Mouse (Mus musculus) midbrain, embryonic 14.5 days (tissue): Measurements from ENCODE around the gene Prn. TPM values are rescaled to one million over a fixed set of nuclear protein-coding genes. Genes with fewer than 3 reads are reported as not detected.

Source experiments
- ATAC-seq: fragments of 200-750 bp; cut with Nextera tagmentation; 2 replicates; pipeline ENCODE4 v1.8.0; 2017; ENCODE audit warnings: moderate number of reproducible peaks, moderate library complexity; ENCODE audit not compliant: low FRiP score, low TSS enrichment
- DNase-seq: peaks from one replicate; pipeline ENCODE4 v3.0.0-alpha.2; 2015
- H3K27ac ChIP-seq: fragments of 300-500 bp; sonication (generic); replicated peaks from 2 replicates; pipeline ENCODE4 v1.5.1; 2014; ENCODE audit warnings: mild to moderate bottlenecking, low read depth, low read length, moderate library complexity
- H3K27me3 ChIP-seq: fragments of 300-500 bp; sonication (generic); 2 replicates; pipeline ENCODE4 v1.6.1; 2014; ENCODE audit warnings: low read length, control low read depth, mixed read lengths; ENCODE audit not compliant: control insufficient read depth, insufficient read depth
- H3K36me3 ChIP-seq: fragments of 300-500 bp; sonication (generic); 2 replicates; pipeline ENCODE4 v1.6.1; 2014; ENCODE audit warnings: low read length, control low read depth; ENCODE audit not compliant: control insufficient read depth, insufficient read depth
- H3K4me1 ChIP-seq: fragments of 300-500 bp; sonication (generic); 2 replicates; pipeline ENCODE4 v1.6.1; 2014; ENCODE audit warnings: mild to moderate bottlenecking, antibody characterized with exemption, low read length, control low read depth; ENCODE audit not compliant: control insufficient read depth, insufficient read depth
- H3K4me2 ChIP-seq: fragments of 300-500 bp; sonication (generic); 2 replicates; pipeline ENCODE4 v1.6.1; 2014; ENCODE audit warnings: mild to moderate bottlenecking, low read length, moderate library complexity
- H3K4me3 ChIP-seq: fragments of 300-500 bp; sonication (generic); replicated peaks from 2 replicates; pipeline ENCODE4 v1.5.1; 2014; ENCODE audit warnings: low read depth, low read length
- H3K9ac ChIP-seq: fragments of 300-500 bp; sonication (generic); replicated peaks from 2 replicates; pipeline ENCODE4 v1.6.1; 2014; ENCODE audit warnings: mild to moderate bottlenecking, low read length, moderate library complexity
- H3K9me3 ChIP-seq: fragments of 300-500 bp; sonication (generic); 2 replicates; pipeline ENCODE4 v1.6.1; 2016; ENCODE audit warnings: low read length, control low read depth, mixed read lengths; ENCODE audit not compliant: control insufficient read depth
- WGBS: fragments of 180-500 bp; shearing (Covaris S2); extraction: QIAGEN DNeasy Blood & Tissue Kit; methylation state at CpG from one replicate; pipeline ENCODE4 v1.1.7; 2014; 5-methylcytosine and 5-hydroxymethylcytosine counted together
- polyA plus RNA-seq: library from polyadenylated mRNA; unstranded; fragments of >200 nt; fragmentation: Nextera tagmentation; extraction: Ambion mirVana; gene quantifications from 2 replicates; pipeline ENCODE4 v1.2.1, GENCODE M21; 2014

Gene Prn
- polyA plus RNA-seq, 1 experiment from 2014 or later = not detected

DNA sequence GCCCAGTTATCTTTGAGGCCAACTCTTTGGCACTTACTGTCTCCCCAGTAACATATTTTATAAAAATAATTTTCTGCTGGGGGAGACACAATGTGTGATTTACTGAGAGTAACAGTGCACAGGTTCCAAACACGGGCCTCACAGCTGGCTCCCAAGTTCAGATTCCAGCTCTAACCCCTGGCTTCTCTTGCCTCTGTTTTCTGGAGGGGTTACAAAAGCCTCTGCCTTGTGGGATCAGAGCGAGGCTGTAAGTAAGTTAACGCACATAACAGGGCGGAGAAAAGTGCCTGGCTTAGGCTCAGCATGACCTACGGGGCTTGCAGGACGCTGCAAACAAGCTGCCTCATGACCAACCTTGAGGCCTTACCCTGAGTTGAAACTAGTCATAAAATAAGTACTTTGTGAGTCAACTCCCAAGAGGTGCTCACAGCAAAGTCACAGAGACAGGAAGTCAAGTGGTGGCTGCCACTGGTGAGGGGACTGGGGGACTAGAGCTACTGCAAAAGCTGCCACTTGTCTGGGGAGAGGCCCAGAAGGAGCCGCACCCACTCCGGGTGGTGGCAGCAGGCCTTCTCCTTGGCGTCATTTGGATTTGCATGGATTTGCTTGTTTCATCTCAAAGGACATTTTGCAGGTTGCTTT lies 94.9 kb downstream of the Prn start:
- 84% methylated on average over 9 of the region's 9 CpGs for WGBS
- H3K9me3 ChIP-seq = no peaks in the 10 kb centered on the region
- DNase-seq = no peak
- H3K4me2 ChIP-seq = no peak overlapping the region
- H3K4me3 ChIP-seq = no peak overlapping the region
- no peak overlapping the region for H3K27ac ChIP-seq
- no peaks in the 10 kb centered on the region for H3K4me1 ChIP-seq
- H3K9ac ChIP-seq = no peak overlapping the region
- ATAC-seq = no peak
- H3K36me3 ChIP-seq = peaks cover 84% of the 10 kb centered on the region
- no peaks in the 10 kb centered on the region for H3K27me3 ChIP-seq

- H3K4me2 ChIP-seq = no peak overlapping the region
These were observed 95.7 kb downstream of the Prn start for GRCm38 (mm10) chr2:132005445-132005844.

More at GRCm38 (mm10) chr2:132005445-132005844, 95.7 kb downstream of the Prn start:
- H3K4me1 ChIP-seq = no peaks in the 10 kb centered on the region
- no peak for ATAC-seq
- H3K36me3 ChIP-seq = peaks cover 84% of the 10 kb centered on the region
- DNase-seq = no peak
- no peaks in the 10 kb centered on the region for H3K9me3 ChIP-seq
- no peak overlapping the region for H3K9ac ChIP-seq
- no peak overlapping the region for H3K4me3 ChIP-seq
- 94% methylated on average over 4 of the region's 4 CpGs for WGBS
- no peaks in the 10 kb centered on the region for H3K27me3 ChIP-seq
- H3K27ac ChIP-seq = no peak overlapping the region

Other genes starting within 250 kb of the Prn start
- gene Erv3, start 50.2 kb upstream of the Prn start, polyA plus RNA-seq = not detected in 2 replicates
- 97.3 and 118 TPM in 2 replicates for gene Prnp, start within 50 bp of the Prn start, polyA plus RNA-seq
- 6.4 and 14.1 TPM in 2 replicates for gene Prnd, start 40.9 kb downstream of the Prn start, polyA plus RNA-seq
- 19.9 and 32.6 TPM in 2 replicates for gene Rassf2, start 120.3 kb downstream of the Prn start, polyA plus RNA-seq
- 29.1 and 33.7 TPM in 2 replicates for gene Slc23a2, start 235.2 kb downstream of the Prn start, polyA plus RNA-seq